Mouse (Mus musculus) left cerebral cortex, adult 11 months (tissue): ENCODE results near the gene Hist1h3e.
"Not testable (repeated sequence)": the region's sequence is repeated elsewhere in the genome, so short reads cannot be mapped to it uniquely, and the experiment has no call there.

ENCODE experiments used
- DNase-seq: peaks from one replicate; pipeline ENCODE4 v3.0.0; 2022; ENCODE audit warnings: low spot score

Hist1h3e gene

GRCm38 (mm10) chr13:23582219-23583056 lies 20.3 kb upstream of the Hist1h3e start:
- no peak for DNase-seq

DNA sequence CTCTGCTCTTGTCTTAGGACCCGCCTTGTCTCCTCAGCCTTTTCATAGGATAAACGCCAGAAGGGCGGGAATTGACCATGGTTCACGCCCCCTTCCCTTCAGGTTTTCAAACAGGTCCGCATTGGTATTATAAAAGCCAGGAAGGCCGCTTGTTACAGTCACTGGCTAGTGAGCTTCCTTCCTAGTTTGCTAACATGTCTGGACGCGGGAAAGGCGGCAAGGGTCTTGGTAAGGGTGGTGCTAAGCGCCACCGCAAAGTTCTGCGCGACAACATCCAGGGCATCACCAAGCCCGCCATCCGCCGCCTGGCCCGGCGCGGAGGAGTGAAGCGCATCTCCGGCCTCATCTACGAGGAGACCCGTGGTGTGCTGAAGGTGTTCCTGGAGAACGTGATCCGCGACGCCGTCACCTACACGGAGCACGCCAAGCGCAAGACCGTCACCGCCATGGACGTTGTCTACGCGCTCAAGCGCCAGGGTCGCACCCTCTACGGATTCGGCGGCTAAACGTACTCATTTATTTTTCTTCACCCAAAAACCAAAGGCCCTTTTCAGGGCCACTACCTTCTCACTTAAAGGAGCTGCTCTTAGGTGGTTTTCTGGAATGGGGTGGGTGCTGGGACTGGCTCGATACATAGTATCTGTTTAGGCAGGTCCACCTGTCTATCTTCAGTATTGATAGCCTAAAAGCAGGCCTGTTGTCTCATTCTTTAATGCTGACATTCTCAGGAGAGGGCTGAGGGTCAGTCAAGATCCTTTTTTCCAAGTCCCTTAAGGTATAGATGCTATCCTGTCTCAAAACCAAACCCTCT lies 19.4 kb upstream of the Hist1h3e start, which contains the start of gene Hist1h4d:
Gene Hist1h4d (plus strand): TSS at position 191 of the 811 bp plus-strand sequence.
- DNase-seq: peak; percentile 95

- no peak for DNase-seq
These were observed 15.7 kb upstream of the Hist1h3e start for GRCm38 (mm10) chr13:23577835-23578234.

DNA sequence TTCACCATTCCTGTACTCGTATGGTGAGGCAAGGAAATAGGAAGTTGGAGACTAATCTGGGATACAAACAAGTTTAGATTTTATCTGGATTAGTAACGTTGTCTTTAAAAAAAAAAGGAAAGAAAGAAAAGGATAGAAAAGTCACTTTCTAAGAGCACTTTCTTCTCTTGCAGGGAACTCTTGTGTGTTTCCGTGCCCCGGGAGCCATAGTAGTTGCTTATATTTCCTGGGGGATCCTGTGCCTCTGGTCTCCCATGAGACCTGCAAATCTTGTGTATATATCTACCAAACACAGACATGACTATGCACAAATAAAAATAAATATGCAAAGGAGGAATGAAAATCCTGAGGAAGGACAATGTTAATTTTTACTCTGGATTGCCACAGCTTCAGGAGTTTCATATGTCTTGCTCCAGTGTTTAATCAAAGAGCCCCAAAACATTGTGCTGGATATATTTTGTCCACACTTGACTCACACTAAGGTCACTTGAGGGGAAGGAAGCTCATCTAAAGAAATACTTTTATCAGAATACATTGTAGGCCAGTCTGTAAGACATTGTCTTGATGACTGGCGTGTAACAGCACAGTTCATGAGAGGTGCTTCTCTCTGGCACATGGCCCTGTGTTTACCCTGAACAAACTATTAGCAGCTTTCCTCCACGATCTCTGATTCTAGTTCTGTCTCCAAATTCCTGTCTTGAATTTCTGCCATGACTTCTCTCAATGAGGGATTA lies 14.9 kb upstream of the Hist1h3e start:
- DNase-seq: no peak

GRCm38 (mm10) chr13:23576351-23576881 lies 14.2 kb upstream of the Hist1h3e start:
- DNase-seq: no peak

GRCm38 (mm10) chr13:23575864-23576313 lies 13.7 kb upstream of the Hist1h3e start:
- not testable (repeated sequence) for DNase-seq

GRCm38 (mm10) chr13:23575271-23575851 lies 13.2 kb upstream of the Hist1h3e start, which contains the start of gene Hist1h3d:
Gene Hist1h3d, plus strand, starts transcription at chr13:23575763.
- peak; percentile 80 for DNase-seq

- not testable (repeated sequence) for DNase-seq
These were observed 12.5 kb upstream of the Hist1h3e start for GRCm38 (mm10) chr13:23574546-23575170.

DNA sequence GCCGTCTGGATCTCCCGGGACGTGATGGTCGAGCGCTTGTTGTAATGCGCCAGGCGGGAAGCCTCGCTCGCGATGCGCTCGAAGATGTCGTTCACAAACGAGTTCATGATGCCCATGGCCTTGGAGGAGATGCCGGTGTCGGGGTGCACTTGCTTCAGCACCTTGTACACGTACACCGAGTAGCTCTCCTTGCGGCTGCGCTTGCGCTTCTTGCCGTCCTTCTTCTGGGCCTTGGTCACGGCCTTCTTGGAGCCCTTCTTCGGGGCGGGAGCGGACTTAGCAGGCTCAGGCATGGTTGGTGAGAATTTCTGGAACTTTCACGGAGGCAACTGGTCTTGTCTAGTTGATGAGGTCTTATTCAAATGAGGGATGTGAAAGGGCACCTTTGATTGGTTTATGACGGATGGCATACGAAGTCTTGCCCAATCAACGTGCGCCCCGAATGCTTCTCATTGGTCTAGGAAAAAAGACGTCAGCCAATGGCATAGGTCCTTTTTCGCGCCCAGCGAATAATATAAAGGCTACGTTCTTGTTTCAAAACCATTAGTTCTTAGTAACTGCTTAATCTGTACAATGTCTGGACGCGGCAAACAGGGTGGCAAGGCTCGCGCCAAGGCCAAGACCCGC lies 11.8 kb upstream of the Hist1h3e start, which contains the start of the genes Hist1h2bf and Hist1h2ad:
Gene Hist1h2bf (minus strand): TSS at position 299 of the 627 bp plus-strand sequence.
Gene Hist1h2ad (plus strand): TSS at position 484 of the 627 bp plus-strand sequence.
- DNase-seq: peak; percentile 95

DNA sequence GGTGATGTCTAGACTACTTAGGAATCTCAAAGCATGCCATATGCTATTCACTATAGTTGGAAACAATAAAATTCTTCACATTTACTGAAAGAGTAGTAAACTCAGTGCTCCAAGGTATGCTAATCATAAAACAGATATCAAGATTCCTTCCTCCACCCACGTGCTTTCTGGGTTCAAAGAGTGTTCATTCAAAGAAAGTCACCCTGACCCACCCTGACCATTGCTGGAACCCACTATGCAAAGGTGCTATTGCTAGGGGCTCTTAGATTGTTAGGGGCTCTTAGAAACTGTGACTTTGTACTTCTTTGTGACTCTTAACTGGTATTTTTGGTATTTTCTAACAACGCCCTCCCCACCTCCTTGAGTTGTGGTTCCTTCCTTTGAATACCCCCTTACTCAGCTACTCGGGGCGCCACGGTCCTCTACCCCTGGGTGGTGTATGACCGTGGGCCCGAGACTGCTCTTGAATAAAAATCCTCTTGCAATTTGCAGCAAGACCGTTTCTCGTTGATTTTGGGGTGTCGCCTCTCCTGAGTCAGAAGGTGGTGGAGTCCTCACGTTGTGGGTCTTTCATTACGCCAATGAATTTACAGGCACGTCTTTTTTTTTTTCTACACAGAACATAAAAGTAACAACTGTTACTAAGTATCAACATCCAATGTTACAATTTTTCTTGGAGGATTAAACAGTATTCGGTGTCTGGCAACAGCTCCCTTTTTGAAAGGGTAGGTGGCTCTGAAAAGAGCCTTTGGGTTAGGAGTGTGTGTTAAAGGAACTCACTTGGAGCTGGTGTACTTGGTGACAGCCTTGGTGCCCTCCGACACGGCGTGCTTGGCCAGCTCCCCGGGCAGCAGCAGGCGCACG lies 11.1 kb upstream of the Hist1h3e start:
- DNase-seq: not testable (repeated sequence)

- no peak for DNase-seq
These were observed 10.3 kb upstream of the Hist1h3e start for GRCm38 (mm10) chr13:23572218-23573033.

DNA sequence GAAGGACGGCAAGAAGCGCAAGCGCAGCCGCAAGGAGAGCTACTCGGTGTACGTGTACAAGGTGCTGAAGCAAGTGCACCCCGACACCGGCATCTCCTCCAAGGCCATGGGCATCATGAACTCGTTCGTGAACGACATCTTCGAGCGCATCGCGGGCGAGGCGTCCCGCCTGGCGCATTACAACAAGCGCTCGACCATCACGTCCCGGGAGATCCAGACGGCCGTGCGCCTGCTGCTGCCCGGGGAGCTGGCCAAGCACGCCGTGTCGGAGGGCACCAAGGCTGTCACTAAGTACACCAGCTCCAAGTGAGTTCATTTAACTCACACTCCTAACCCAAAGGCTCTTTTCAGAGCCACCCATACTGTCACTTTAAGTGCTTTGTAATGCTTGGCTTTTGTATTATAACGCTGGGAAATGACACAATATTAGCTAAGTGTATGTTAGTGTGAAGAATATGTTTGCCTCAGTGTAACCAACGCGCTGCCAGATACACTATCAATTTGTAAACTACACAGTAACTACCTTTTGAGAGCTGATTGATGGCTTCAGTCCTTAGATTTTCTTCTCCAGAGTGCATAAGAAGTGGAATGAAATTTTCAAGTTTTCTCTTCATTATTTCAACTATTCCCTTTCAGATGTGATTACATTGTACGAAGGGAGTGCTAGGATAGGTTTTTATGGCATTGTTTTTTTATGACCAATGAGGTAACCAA lies 9.5 kb upstream of the Hist1h3e start:
- DNase-seq: not testable (repeated sequence)

DNA sequence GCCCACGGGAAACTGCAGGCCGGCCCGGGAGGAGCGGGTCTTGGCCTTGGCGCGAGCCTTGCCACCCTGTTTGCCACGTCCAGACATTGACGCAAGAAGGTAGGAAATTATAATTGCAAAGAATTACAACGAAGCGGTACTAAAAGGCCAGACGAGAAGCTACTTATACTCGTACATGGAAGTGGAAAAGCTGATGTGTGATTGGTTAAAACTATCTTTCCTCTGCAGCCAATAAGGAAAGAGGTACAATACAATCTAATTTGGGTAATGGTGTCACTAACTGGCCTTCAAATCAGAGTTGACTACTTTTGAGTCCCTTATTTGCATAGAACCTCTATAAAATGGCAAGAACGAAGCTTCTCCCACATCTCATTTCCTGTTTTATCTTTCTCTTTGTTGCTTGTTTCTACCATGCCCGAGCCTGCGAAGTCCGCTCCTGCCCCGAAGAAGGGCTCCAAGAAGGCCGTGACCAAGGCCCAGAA lies 8.9 kb upstream of the Hist1h3e start, which contains the start of the genes Hist1h2ae and Hist1h2bg:
Gene Hist1h2ae (minus strand): TSS at position 199 of the 482 bp plus-strand sequence.
Gene Hist1h2bg (plus strand): TSS at position 375 of the 482 bp plus-strand sequence.
- peak; percentile 88 for DNase-seq

DNA sequence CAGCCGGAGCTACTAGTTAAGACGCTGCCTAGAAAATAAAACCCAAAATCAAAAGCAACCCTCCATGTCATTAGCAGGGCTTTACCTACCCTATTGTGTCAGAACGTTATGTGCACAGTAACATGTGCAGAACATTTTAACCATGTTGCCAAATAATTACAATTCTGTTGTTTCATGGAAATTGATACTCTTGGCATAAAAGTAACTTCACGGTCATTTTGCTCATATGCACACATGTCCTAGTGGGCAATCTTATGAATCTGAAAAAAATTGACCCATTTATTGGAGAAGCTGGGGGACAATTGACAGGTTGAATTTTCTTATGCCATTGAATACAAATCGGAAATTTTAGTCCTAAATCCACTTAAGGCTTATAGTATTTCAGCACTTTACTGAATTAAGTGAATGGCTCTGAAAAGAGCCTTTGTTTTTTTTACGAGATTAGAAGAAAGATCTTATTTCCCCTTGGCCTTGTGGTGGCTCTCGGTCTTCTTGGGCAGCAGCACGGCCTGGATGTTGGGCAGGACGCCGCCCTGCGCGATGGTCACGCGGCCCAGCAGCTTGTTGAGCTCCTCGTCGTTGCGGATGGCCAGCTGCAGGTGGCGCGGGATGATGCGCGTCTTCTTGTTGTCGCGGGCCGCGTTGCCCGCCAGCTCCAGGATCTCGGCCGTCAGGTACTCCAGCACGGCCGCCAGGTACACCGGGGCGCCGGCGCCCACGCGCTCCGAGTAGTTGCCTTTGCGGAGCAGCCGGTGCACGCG lies 8.3 kb upstream of the Hist1h3e start:
- DNase-seq: not testable (repeated sequence)

GRCm38 (mm10) chr13:23564482-23564881 lies 2.3 kb upstream of the Hist1h3e start:
- no peak for DNase-seq

DNA sequence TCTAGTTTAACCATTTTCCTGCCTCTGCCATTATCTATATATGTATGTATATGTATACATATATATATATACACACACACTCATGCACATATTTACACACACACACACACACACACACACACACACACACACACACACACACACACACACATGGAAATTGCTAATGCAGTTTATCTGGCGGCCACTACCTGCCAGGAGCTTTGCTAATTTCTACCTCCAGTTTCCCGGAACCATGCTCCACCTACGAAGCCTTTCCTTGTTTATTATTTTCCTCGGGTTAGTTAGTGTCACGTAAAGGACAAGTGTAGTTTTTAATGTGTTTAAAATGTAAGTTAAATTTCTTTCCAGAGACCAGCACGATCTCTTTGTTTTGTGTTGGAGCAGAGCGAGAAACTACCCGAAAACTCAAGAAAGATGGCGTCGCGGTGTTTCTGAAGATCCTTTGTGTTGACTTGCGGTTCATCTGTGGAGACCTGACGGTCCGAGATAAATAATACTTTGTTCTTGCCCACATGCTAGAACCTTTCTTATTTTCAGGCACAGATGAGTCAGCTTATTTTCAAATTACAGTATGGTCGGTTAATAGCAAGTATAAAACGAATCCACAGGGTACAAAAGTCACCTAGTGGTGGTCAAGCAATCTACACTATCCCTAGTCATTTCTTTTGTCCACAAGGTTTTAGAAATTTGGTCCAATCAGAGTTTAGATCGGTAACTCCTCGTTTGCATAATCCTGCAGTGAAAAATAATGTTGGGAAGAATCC lies 712 bp upstream of the Hist1h3e start:
- no peak for DNase-seq
